Mouse (Mus musculus) heart, embryonic 11.5 days (tissue): ENCODE measurements around the gene Mex3b. TPM values are rescaled to one million over a fixed set of nuclear protein-coding genes. Genes with fewer than 3 reads are reported as not detected.

ENCODE experiments used
- ATAC-seq: fragments of 200-750 bp; cut with Nextera tagmentation; replicated peaks from 2 replicates; pipeline ENCODE4 v1.8.0; 2017; ENCODE audit warnings: moderate library complexity; ENCODE audit not compliant: insufficient number of reproducible peaks, low FRiP score, low TSS enrichment
- H3K27ac ChIP-seq: fragments of 300-500 bp; sonication (generic); 2 replicates; pipeline ENCODE4 v1.5.1; 2014; ENCODE audit warnings: mild to moderate bottlenecking, low read depth, low read length
- H3K27me3 ChIP-seq: fragments of 300-500 bp; sonication (generic); 2 replicates; pipeline ENCODE4 v1.6.1; 2014; ENCODE audit warnings: mild to moderate bottlenecking, low read length, mixed read lengths; ENCODE audit not compliant: control insufficient read depth, insufficient read depth
- H3K36me3 ChIP-seq: fragments of 300-500 bp; sonication (generic); 2 replicates; pipeline ENCODE4 v1.6.1; 2014; ENCODE audit warnings: mild to moderate bottlenecking, low read length, moderate library complexity, mixed read lengths; ENCODE audit not compliant: control insufficient read depth, insufficient read depth
- H3K4me1 ChIP-seq: fragments of 300-500 bp; sonication (generic); 2 replicates; pipeline ENCODE4 v1.6.1; 2014; ENCODE audit warnings: low read length; ENCODE audit not compliant: control insufficient read depth, insufficient read depth
- H3K4me2 ChIP-seq: fragments of 300-500 bp; sonication (generic); 2 replicates; pipeline ENCODE4 v1.6.1; 2014; ENCODE audit warnings: mild to moderate bottlenecking, moderate library complexity
- H3K4me3 ChIP-seq: fragments of 300-500 bp; sonication (generic); 2 replicates; pipeline ENCODE4 v1.5.1; 2014; ENCODE audit warnings: low read depth, low read length
- H3K9ac ChIP-seq: fragments of 300-500 bp; sonication (generic); 2 replicates; pipeline ENCODE4 v1.6.1; 2014; ENCODE audit warnings: mild to moderate bottlenecking, low read depth, low read length, moderate library complexity
- H3K9me3 ChIP-seq: fragments of 300-500 bp; sonication (generic); replicated peaks from 2 replicates; pipeline ENCODE4 v1.6.1; 2016; ENCODE audit warnings: low read length; ENCODE audit not compliant: control insufficient read depth
- WGBS: fragments of 180-500 bp; shearing (Covaris S2); extraction: QIAGEN DNeasy Blood & Tissue Kit; methylation state at CpG from one replicate; pipeline ENCODE4 v1.1.7; 2014; ENCODE audit not compliant: insufficient replicate concordance; 5-methylcytosine and 5-hydroxymethylcytosine counted together
- polyA plus RNA-seq: library from polyadenylated mRNA; unstranded; fragments of >200 nt; fragmentation: Nextera tagmentation; extraction: Ambion mirVana; gene quantifications from 2 replicates; pipeline ENCODE4 v1.2.1, GENCODE M21; 2014

The Mex3b gene
- polyA plus RNA-seq, 1 experiment from 2014 or later = 10.8 TPM

GRCm38 (mm10) chr7:82899459-82900297 is 32.5 kb downstream of the Mex3b start:
- no peaks in the 10 kb centered on the region for H3K27me3 ChIP-seq
- H3K4me1 ChIP-seq = peaks cover 4% of the 10 kb centered on the region
- H3K9ac ChIP-seq = no peak overlapping the region
- no peak overlapping the region for H3K27ac ChIP-seq
- H3K9me3 ChIP-seq = no peaks in the 10 kb centered on the region
- no peak for ATAC-seq
- H3K36me3 ChIP-seq = no peaks in the 10 kb centered on the region
- H3K4me3 ChIP-seq = no peak overlapping the region
- no peak overlapping the region for H3K4me2 ChIP-seq
- 52% methylated on average over 8 of the region's 8 CpGs for WGBS

- H3K9me3 ChIP-seq = no peaks in the 10 kb centered on the region
- no peak overlapping the region for H3K4me3 ChIP-seq
- H3K27ac ChIP-seq = no peak overlapping the region
- WGBS = 78% methylated on average over 3 of the region's 3 CpGs
- no peaks in the 10 kb centered on the region for H3K27me3 ChIP-seq
- no peaks in the 10 kb centered on the region for H3K36me3 ChIP-seq
- no peak overlapping the region for H3K4me2 ChIP-seq
- no peak for ATAC-seq
- no peak overlapping the region for H3K9ac ChIP-seq
- H3K4me1 ChIP-seq = peaks cover 16% of the 10 kb centered on the region
Measured at GRCm38 (mm10) chr7:82903006-82903405, 35.9 kb downstream of the Mex3b start.

GRCm38 (mm10) chr7:82905527-82905926 is 38.4 kb downstream of the Mex3b start:
- no peak overlapping the region for H3K4me3 ChIP-seq
- H3K27me3 ChIP-seq = no peaks in the 10 kb centered on the region
- H3K4me2 ChIP-seq = no peak overlapping the region
- peaks cover 16% of the 10 kb centered on the region for H3K4me1 ChIP-seq
- ATAC-seq = peak; percentile 82
- 23% methylated on average over 3 of the region's 3 CpGs for WGBS
- no peak overlapping the region; the same call in 1 of the 2 replicates for H3K27ac ChIP-seq
- no peak overlapping the region for H3K9ac ChIP-seq
- no peaks in the 10 kb centered on the region for H3K9me3 ChIP-seq
- H3K36me3 ChIP-seq = no peaks in the 10 kb centered on the region

- Histone ChIP-seq H3K27me3 (no peaks in the 10 kb centered on the region), H3K9ac (no peak overlapping the region), H3K9me3 (no peaks in the 10 kb centered on the region), H3K4me3 (no peak overlapping the region), H3K4me2 (no peak overlapping the region), H3K36me3 (no peaks in the 10 kb centered on the region), H3K4me1 (peaks cover 16% of the 10 kb centered on the region), H3K27ac (no peak overlapping the region)
- WGBS = 43% methylated on average over 1 of the region's 1 CpGs
- no peak for ATAC-seq
Measured at GRCm38 (mm10) chr7:82907081-82907480, 39.9 kb downstream of the Mex3b start.

- WGBS = 61% methylated on average over 10 of the region's 10 CpGs
- Histone ChIP-seq H3K36me3 (no peaks in the 10 kb centered on the region), H3K9ac (no peak overlapping the region), H3K4me1 (0 out of 2 replicates have a peak, but pooled peaks cover 3% of the 10 kb centered on the region), H3K4me2 (no peak overlapping the region), H3K4me3 (no peak overlapping the region), H3K27ac (no peak overlapping the region), H3K9me3 (no peaks in the 10 kb centered on the region), H3K27me3 (no peaks in the 10 kb centered on the region)
- ATAC-seq = no peak
Measured at GRCm38 (mm10) chr7:82910536-82911384, 43.6 kb downstream of the Mex3b start.

- Histone ChIP-seq H3K4me1 (no peaks in the 10 kb centered on the region), H3K4me2 (no peak overlapping the region), H3K9me3 (no peaks in the 10 kb centered on the region), H3K27ac (no peak overlapping the region), H3K36me3 (no peaks in the 10 kb centered on the region), H3K27me3 (no peaks in the 10 kb centered on the region), H3K9ac (no peak overlapping the region), H3K4me3 (no peak overlapping the region)
- WGBS = 81% methylated on average over 10 of the region's 10 CpGs
- ATAC-seq = no peak
Measured at GRCm38 (mm10) chr7:82911501-82911900, 44.4 kb downstream of the Mex3b start.

GRCm38 (mm10) chr7:82914297-82914696 is 47.2 kb downstream of the Mex3b start:
- Histone ChIP-seq H3K27ac (no peak overlapping the region), H3K27me3 (no peaks in the 10 kb centered on the region), H3K36me3 (no peaks in the 10 kb centered on the region), H3K4me2 (no peak overlapping the region), H3K9ac (no peak overlapping the region), H3K4me3 (no peak overlapping the region), H3K9me3 (no peaks in the 10 kb centered on the region), H3K4me1 (no peaks in the 10 kb centered on the region)
- no peak for ATAC-seq
- 71% methylated on average over 4 of the region's 4 CpGs for WGBS
